Mouse (Mus musculus) lung, embryonic 16.5 days (tissue): ENCODE results near the gene Nedd4. TPM values are rescaled to one million over a fixed set of nuclear protein-coding genes. Genes with fewer than 3 reads are reported as not detected.
"Not testable (repeated sequence)": the region's sequence is repeated elsewhere in the genome, so short reads cannot be mapped to it uniquely, and the experiment has no call there.

Experiments
- ATAC-seq: fragments of 200-750 bp; cut with Nextera tagmentation; 2 replicates; pipeline ENCODE4 v1.8.0; 2017; ENCODE audit warnings: low read depth, mild to moderate bottlenecking, moderate library complexity
- H3K27ac ChIP-seq: fragments of 300-500 bp; sonication (generic); 2 replicates; pipeline ENCODE4 v1.5.1; 2014; ENCODE audit warnings: mild to moderate bottlenecking, control low read depth, low read length
- H3K27me3 ChIP-seq: fragments of 300-500 bp; sonication (generic); 2 replicates; pipeline ENCODE4 v1.6.1; 2014; ENCODE audit warnings: low read depth, low read length, mixed read lengths; ENCODE audit not compliant: control insufficient read depth, insufficient read depth
- H3K36me3 ChIP-seq: fragments of 300-500 bp; sonication (generic); 2 replicates; pipeline ENCODE4 v1.6.1; 2014; ENCODE audit warnings: low read length; ENCODE audit not compliant: control insufficient read depth, insufficient read depth
- H3K4me1 ChIP-seq: fragments of 300-500 bp; sonication (generic); replicated peaks from 2 replicates; pipeline ENCODE4 v1.6.1; 2014; ENCODE audit warnings: low read length, mixed read lengths; ENCODE audit not compliant: control insufficient read depth, insufficient read depth
- H3K4me2 ChIP-seq: fragments of 300-500 bp; sonication (generic); 2 replicates; pipeline ENCODE4 v1.6.1; 2014; ENCODE audit warnings: low read depth, low read length, control low read depth
- H3K4me3 ChIP-seq: fragments of 300-500 bp; sonication (generic); 2 replicates; pipeline ENCODE4 v1.5.1; 2014; ENCODE audit warnings: mild to moderate bottlenecking, low read length, control low read depth
- H3K9ac ChIP-seq: fragments of 300-500 bp; sonication (generic); 2 replicates; pipeline ENCODE4 v1.6.1; 2014; ENCODE audit warnings: low read length, control low read depth
- H3K9me3 ChIP-seq: fragments of 300-500 bp; sonication (generic); 2 replicates; pipeline ENCODE4 v1.6.1; 2016; ENCODE audit warnings: low read length; ENCODE audit not compliant: control insufficient read depth
- WGBS: fragments of 180-500 bp; shearing (Covaris S2); extraction: QIAGEN DNeasy Blood & Tissue Kit; methylation state at CpG from one replicate; pipeline ENCODE4 v1.1.7; 2014; 5-methylcytosine and 5-hydroxymethylcytosine counted together
- polyA plus RNA-seq: library from polyadenylated mRNA; unstranded; fragments of >200 nt; fragmentation: Nextera tagmentation; extraction: Ambion mirVana; gene quantifications from 2 replicates; pipeline ENCODE4 v1.2.1, GENCODE M21; 2015

The Nedd4 gene
- polyA plus RNA-seq, 1 experiment from 2014 or later, result 678 TPM

DNA sequence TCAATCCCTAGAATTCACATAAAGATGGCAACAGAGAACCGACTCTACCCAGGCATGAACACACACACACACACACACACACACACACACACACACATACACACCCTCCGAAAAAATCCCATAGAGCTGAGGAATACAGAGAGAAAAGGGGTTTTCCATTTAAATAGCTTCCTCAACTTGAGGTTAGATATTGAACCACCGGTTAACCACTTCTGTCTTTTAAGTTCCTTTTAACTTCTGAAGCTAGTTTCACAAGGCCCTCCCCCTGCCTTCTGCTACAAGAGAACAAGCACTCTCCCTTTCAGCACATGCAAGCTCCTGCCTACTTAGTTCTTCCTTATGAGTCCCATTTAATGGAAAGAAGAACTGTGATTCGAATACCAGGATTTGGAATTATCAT is 2.0 kb upstream of the Nedd4 start:
- no peak for ATAC-seq
- no peak overlapping the region for H3K4me2 ChIP-seq
- H3K36me3 ChIP-seq, result no peaks in the 10 kb centered on the region; the same call in 1 of the 2 replicates
- 66% methylated on average over 4 of the region's 4 CpGs for WGBS
- no peaks in the 10 kb centered on the region for H3K27me3 ChIP-seq
- no peak overlapping the region for H3K27ac ChIP-seq
- peaks cover 17% of the 10 kb centered on the region for H3K4me1 ChIP-seq
- H3K9ac ChIP-seq, result no peak overlapping the region
- no peak overlapping the region for H3K4me3 ChIP-seq
- no peaks in the 10 kb centered on the region for H3K9me3 ChIP-seq

DNA sequence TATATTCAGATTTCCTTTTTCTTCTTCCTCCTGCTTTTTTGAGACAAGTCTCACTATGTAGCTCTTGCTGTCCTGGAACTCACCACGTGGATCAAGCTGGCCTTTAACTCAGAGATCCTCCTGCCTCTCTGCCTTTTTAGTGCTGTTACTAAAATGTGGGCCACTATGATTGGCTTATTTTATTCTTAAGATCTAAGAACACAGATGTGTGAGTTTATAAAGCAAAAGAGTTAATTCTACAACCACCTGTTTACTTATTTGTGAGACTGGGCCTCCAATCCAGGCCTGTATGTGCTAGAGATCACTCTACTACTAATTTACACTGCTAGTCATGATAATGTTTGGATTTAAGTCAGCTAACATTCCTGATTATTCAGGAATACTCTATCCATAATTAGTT is 1.2 kb upstream of the Nedd4 start:
- H3K27me3 ChIP-seq, result no peaks in the 10 kb centered on the region
- H3K4me2 ChIP-seq, result no peak overlapping the region
- H3K4me1 ChIP-seq, result peaks cover 24% of the 10 kb centered on the region
- no peak overlapping the region for H3K9ac ChIP-seq
- H3K36me3 ChIP-seq, result peaks cover 2% of the 10 kb centered on the region; the same call in 1 of the 2 replicates
- ATAC-seq, result no peak
- H3K9me3 ChIP-seq, result no peaks in the 10 kb centered on the region
- 0 out of 2 replicates have a peak overlapping the region, but pooled peaks have one; percentile 33 for H3K27ac ChIP-seq
- WGBS, result 53% methylated on average over 1 of the region's 1 CpGs
- H3K4me3 ChIP-seq, result no peak overlapping the region

- peak overlapping the region; percentile 76 for H3K4me2 ChIP-seq
- peaks cover 5% of the 10 kb centered on the region for H3K36me3 ChIP-seq
- no peaks in the 10 kb centered on the region for H3K27me3 ChIP-seq
- H3K27ac ChIP-seq, result peak overlapping the region; percentile 100
- peak overlapping the region; percentile 84 for H3K9ac ChIP-seq
- no peak for ATAC-seq
- no peaks in the 10 kb centered on the region for H3K9me3 ChIP-seq
- H3K4me3 ChIP-seq, result peak overlapping the region; percentile 93
- peaks cover 25% of the 10 kb centered on the region for H3K4me1 ChIP-seq
- 2% methylated on average over 13 of the region's 13 CpGs for WGBS
Observed at GRCm38 (mm10) chr9:72661561-72661894, 618 bp upstream of the Nedd4 start.

GRCm38 (mm10) chr9:72662691-72663533 is 766 bp downstream of the Nedd4 start:
- WGBS, result under 1% methylated on average over 39 of the region's 55 CpGs
- Histone ChIP-seq H3K4me3 (peak overlapping the region; percentile 93), H3K9ac (peak overlapping the region; percentile 100)

DNA sequence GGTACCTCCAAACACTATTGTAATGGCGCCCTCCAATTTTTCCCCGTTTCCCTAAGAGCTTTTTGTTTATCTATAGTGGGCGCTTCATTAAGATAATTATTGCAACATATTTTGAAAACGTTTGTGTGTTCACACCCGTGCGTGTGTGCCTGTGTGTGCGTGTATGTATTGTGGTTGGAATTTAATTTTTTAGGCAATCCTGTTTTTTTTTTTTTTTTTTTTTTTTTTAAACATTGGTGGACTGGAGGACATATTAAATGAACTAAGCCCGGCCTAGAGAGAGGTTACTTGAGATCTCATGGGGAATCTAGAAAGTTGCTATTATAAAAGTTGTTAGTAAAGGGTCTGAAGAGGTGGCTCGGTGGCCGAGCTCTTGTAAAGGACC is 1.4 kb downstream of the Nedd4 start:
- H3K4me3 ChIP-seq, result peak overlapping the region; percentile 93
- H3K36me3 ChIP-seq, result peaks cover 14% of the 10 kb centered on the region
- H3K4me1 ChIP-seq, result peaks cover 36% of the 10 kb centered on the region
- H3K27ac ChIP-seq, result peak overlapping the region; percentile 100
- H3K9ac ChIP-seq, result peak overlapping the region; percentile 100
- H3K4me2 ChIP-seq, result peak overlapping the region; percentile 77
- H3K27me3 ChIP-seq, result no peaks in the 10 kb centered on the region
- H3K9me3 ChIP-seq, result no peaks in the 10 kb centered on the region
- ATAC-seq, result no peak
- WGBS, result 2% methylated on average over 10 of the region's 10 CpGs

More at GRCm38 (mm10) chr9:72662691-72663533, 766 bp downstream of the Nedd4 start:
- Histone ChIP-seq H3K4me1 (peaks cover 36% of the 10 kb centered on the region), H3K27ac (peak overlapping the region; percentile 100), H3K9me3 (no peaks in the 10 kb centered on the region), H3K36me3 (peaks cover 14% of the 10 kb centered on the region), H3K27me3 (no peaks in the 10 kb centered on the region), H3K4me2 (peak overlapping the region; percentile 77)
- ATAC-seq, result peak; percentile 72

DNA sequence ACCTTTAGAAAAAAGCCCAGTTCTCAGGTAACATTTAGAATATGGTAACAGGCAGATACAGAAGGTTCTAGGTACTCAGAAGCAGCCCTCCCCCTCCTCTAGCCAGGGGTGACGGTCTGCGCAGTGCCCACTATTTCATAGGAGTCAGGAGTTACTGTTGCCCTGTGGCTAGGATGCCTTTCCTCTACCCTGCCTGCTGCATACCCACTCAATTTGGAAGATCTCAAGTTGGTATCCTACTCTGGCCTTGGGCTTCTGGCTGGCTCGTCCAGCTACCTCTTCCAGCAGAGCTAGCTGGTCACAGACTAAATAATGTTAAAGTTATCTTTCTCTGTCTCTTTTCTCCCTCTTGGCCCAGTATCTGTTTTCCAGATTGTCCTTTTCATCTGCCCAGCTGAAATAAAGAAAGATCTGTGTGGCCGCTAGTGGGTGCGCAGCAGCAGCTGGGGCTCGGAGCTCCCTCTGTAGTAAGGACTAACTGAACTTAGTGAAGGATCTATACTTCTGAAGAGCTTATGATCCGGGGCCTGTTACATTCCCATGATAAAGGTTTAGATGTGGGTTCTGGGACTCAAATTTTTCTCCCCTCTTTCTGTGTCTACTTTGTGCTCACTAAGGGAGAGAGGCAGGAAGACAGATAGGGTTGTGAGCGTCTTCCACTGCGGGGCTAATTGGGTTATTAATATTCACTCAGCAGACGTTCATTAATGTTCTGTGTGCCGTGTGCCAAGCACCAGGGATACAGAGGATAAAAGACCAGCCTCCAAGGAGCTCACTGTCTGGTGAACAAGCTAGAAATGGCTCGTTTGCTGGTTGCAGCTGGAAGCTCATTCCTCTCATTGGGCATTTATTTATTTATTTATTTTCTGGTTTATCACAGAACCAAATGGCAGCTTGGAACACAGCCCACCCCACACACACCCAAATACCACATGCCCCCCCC is 2.5 kb downstream of the Nedd4 start:
- no peak for ATAC-seq
- 26% methylated on average over 12 of the region's 12 CpGs for WGBS
- Histone ChIP-seq H3K27ac (peak overlapping the region; percentile 100), H3K36me3 (peaks cover 22% of the 10 kb centered on the region), H3K4me2 (peak overlapping the region; percentile 77), H3K4me3 (peak overlapping the region; percentile 93), H3K9me3 (no peaks in the 10 kb centered on the region), H3K4me1 (peaks cover 42% of the 10 kb centered on the region), H3K9ac (peak overlapping the region; percentile 100), H3K27me3 (no peaks in the 10 kb centered on the region)

DNA sequence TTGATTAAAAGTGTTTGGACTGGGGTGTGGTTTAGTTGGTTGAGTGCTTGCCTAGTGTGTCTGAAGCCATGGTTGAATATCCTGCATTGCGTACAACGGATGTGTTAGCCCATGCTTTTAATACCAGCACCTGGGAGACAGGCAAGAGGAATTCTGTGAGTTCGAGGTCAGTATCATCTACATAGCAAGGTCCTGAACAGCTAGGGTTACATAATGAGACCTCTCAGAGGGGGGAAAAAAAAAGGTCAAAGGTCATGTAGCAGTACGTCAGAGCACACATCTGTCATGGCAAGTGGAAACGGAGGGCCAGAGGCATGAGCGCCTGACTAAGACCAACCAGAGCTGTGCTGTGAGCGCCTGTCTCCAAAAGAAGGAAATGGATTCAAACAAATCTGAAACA is 3.4 kb downstream of the Nedd4 start:
- ATAC-seq, result no peak
- WGBS, result 37% methylated on average over 7 of the region's 7 CpGs
- Histone ChIP-seq H3K9ac (no peak overlapping the region), H3K27ac (no peak overlapping the region), H3K4me2 (peak overlapping the region; percentile 77), H3K4me1 (peaks cover 47% of the 10 kb centered on the region), H3K36me3 (peaks cover 27% of the 10 kb centered on the region), H3K9me3 (no peaks in the 10 kb centered on the region), H3K27me3 (no peaks in the 10 kb centered on the region), H3K4me3 (peak overlapping the region; percentile 93; the same call in 1 of the 2 replicates)

GRCm38 (mm10) chr9:72666352-72667021 is 4.3 kb downstream of the Nedd4 start:
- not testable (repeated sequence) for H3K4me2 ChIP-seq, H3K9ac ChIP-seq, H3K4me3 ChIP-seq, H3K9me3 ChIP-seq, H3K27ac ChIP-seq, H3K27me3 ChIP-seq, ATAC-seq
- H3K36me3 ChIP-seq, result peaks cover 29% of the 10 kb centered on the region
- peaks cover 44% of the 10 kb centered on the region for H3K4me1 ChIP-seq
- WGBS, result 72% methylated on average over 6 of the region's 8 CpGs
